Mouse (Mus musculus): ENCODE measurements around the gene Gm8332. TPM values are rescaled to one million over a fixed set of nuclear protein-coding genes. Genes with fewer than 3 reads are reported as not detected.
"Not testable (repeated sequence)": the region's sequence is repeated elsewhere in the genome, so short reads cannot be mapped to it uniquely, and the experiment has no call there.

Gene Gm8332
- not detected for total RNA-seq (2022)

DNA sequence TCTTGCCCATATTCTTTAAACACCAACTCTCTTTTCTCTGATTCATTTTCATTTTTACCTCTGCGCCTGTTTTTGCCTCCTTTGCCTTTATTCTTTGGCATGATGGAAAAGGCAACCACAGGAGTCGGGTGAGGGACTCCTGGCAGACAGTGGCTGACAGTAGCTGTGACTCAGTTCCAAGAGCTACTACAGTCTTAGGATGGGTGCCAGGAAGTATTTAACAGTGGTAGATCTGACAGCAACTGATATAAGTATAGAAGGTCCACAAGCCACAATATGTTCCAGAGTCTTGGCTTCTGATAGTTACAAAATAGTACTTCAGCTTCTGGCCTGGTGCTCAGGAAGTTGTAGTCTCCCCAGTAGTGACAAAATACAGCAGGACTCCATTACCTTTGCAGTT is at the start of gene Gm8332:
TSS of gene Gm8332 (minus strand) at position 101 of the 400 bp plus-strand sequence.
- not testable (repeated sequence) for DNase-seq (ENCODE audit: low spot score in 2 of 2)

DNA sequence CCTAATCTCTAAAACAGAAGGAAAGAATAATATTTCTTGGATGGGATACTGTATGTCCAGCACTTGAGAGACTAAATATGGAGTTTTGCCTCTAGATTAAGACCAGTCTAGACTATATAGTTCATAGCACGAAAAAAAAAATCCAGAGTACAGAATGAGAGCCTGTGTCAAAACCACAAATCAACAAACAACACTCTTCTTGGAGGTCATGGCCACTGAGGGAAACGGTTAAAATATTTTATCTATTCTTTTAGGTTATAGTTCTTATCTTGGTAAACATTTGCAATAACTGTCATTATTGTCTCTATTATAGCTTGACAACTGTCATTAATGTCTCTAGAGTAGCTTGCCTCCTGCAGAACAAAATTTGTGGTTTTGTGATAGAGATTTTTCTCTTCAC is 47.3 kb upstream of the Gm8332 start:
- not testable (repeated sequence) for DNase-seq (ENCODE audit: low spot score in 2 of 2)

DNA sequence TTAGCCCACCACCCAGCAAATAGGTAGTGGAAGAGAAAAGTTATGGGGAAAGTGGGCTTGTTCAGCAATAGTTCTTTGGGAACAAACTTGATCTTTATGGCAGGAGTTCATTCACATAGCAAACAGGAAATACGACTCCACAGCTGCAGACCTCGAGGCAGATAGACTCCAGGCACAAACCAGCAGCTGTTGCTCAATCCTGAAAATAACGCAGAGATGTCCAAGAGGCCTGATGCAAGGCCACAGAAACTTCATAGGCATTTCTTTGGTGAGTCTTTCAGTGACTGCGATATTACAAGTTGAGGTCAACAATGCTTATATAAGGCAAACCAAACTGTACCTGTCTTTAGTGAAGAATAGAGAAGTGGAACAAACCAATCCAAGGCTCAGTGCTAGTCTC is 43.2 kb upstream of the Gm8332 start:
- not testable (repeated sequence) for DNase-seq (ENCODE audit: low spot score in 2 of 2)

DNA sequence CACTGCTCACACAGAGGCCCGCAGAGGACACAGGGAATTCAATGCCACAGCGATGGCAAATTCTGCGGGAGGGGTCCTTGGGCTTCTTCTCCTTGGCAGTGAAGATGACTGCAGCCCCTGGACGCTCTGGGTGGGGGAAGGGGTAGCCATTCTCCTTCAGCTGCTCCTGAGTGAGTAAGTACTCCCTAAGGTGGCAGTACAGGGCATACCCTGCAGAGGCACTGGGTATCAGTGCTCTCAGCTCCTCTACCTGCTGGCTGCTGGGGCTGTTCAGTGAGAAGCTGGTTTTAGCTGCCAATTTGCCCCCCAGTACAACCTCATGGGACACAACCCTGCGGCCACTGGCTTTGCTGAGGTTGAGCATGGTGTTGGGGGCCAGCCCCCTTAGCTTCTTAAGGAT is 35.3 kb upstream of the Gm8332 start:
- not testable (repeated sequence) for DNase-seq (ENCODE audit: low spot score in 2 of 2)

DNA sequence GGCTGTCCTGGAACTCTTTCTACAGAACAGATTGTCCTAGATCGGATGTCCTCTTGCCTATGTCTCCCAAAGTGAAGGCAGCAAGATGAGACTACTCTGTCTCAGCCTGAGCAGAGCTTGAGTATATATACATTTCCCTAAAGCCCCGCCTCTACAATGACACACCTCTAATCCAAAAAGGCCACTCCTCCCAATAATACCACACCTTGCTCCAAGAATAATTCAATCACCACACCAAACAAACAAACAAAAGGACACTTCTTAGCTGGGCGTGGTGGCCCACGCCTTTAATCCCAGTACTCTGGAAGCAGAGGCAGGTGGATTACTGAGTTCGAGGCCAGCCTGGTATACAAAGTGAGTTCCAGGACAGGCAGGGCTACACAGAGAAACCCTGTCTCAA is 24.5 kb upstream of the Gm8332 start, which contains the start of gene Gm5662:
TSS of gene Gm5662 (minus strand) at position 101 of the 400 bp plus-strand sequence.
- DNase-seq (ENCODE audit: low spot score in 2 of 2): not testable (repeated sequence)

DNA sequence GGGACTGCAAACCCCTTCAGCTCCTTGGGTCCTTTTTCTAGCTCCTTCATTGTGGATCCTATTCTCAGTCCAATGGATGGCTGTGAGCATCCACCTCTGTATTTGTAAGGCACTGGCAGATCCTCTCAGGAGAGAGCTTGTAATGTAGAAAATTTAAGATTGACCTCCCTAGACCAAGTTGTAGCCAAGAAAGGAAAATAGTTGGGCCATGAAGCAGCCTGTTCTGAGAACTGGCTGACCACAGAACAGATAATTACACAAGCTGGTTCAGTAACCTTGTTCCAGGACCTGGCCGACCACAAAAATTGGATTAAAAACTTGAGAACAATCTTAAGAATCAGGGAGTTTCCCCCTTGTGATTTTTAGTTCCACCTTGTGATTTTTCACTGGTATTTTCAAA is 7.3 kb upstream of the Gm8332 start:
- no peak for DNase-seq (ENCODE audit: low spot score in 2 of 2)

DNA sequence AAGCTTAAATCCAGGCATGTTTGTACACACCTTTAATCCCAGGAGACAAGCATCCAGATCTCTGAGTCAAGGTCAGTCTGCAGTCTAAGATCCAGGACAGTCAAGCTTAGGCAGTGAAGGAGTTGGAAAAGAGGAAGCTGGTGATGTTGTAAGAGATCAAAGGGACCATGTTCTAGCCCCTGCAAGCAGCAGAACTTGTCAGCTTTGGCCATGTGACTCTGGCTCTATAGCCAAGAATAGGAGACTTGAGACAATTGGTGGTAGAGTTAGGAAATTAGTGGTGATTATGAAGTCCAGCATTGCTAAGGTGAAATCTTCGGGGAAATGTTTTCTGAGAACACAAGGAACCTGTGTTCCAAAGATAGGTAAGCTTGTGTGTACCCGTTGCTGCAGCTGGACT is 6.0 kb upstream of the Gm8332 start:
- DNase-seq (ENCODE audit: low spot score in 2 of 2): not testable (repeated sequence)

DNA sequence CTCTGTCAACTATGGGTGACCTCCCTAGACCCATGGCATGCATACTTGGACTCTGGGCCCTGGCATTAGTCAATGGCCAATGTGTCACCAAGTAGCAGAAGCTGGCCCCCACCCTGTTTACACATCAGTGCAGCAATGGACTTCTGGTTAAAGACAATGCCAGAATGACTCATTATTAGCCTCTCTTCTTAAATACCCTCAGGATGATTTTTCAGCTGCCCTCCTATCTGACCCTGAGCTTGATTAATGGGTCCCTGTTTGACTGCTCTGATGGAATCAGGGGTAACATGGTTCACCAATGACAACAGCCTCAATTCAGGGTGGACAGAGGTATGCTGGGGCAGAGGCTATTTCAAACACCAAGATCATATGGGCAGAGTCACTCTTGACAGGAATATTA is 4.1 kb downstream of the Gm8332 start:
- not testable (repeated sequence) for DNase-seq (ENCODE audit: low spot score in 2 of 2)

DNA sequence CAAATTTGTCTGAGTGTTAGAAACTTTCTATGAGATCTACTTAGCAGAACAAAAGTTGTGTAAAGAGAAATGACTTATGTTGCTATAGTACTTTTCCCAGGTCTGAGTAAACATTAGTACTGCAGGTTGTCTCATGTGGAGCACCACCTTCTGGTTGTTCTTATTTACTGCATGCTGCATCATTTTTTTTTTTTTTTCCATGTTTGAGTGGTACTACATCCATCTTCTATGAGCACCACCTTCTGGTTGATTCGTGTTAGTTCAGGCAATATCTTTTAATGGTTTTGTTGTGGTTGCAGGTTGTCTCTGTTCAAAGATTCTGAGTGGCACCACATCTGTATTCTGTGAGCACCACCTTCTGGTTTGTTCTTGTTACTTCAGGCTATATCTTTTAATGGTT is 7.0 kb downstream of the Gm8332 start:
- not testable (repeated sequence) for DNase-seq (ENCODE audit: low spot score in 2 of 2)

DNA sequence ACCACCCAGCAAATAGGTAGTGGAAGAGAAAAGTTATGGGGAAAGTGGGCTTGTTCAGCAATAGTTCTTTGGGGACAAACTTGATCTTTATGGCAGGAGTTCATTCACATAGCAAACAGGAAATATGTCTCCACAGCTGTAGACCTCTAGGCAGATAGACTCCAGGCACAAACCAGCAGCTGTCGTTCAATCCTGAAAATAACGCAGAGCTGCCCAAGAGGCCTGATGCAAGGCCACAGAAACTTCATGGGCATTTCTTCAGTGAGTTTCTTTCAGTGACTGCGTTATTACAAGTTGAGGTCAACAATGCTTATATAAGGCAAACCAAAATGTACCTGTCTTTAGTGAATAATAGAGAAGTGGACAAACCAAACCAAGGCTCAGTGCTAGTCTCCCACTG is 30.5 kb downstream of the Gm8332 start:
- DNase-seq (ENCODE audit: low spot score in 2 of 2): no peak

DNA sequence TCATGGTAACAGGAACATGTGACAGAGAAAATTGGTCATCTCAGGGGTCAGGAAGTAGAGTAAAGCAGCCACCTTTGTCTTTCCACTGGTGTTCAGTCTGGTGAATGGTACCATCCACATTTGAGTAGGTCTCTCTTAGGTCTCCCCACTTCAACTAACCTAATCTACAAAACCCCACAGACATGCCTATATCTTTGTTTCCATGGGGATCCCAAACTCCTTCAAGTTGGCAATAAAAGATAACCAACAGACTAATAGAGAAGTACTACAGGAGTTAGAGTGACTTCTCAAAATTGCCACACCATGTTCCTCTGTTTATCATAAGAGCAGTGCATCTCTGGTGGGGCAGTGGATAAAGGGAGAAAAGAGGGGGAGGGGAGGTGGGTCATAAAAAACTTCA is 31.8 kb downstream of the Gm8332 start:
- not testable (repeated sequence) for DNase-seq (ENCODE audit: low spot score in 2 of 2)

DNA sequence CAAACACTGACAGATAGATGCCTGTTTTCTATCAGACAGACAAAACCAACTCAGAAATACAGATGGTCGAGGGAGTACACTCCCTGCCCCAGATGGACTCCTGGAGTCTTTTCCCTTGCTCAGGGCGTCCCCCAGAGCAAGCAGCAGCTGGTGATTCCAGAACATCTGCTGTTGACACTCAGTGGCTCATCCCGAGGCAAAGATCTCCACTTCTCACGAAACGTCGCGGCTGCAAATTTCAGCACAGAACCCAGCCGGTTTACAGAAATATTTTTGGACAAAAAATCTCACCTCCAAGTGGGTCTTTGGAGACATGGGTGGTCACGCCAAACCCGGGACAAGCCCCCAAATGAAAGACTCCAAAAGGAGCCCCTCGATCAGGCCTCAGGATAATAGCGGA is 35.3 kb downstream of the Gm8332 start:
- DNase-seq (ENCODE audit: low spot score in 2 of 2): no peak

DNA sequence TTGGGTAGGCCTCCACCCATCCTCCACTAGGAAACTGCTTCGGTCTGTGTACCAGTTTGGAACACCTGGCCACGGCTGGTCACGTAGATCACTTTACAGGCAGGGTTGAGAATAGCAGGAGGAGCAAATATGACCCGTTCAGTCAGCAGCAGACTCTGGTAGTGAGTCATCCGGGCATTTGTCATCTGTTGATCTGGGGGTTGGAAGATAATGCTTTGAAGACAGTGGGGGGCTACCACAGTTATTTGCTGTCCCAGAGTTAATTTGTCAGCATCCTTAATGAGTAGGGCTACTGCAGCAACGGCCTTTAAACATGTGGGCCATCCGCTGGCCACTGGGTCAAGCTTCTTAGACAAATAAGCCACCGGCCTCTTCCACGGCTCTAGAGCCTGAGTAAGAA is 38.4 kb downstream of the Gm8332 start:
- not testable (repeated sequence) for DNase-seq (ENCODE audit: low spot score in 2 of 2)

DNA sequence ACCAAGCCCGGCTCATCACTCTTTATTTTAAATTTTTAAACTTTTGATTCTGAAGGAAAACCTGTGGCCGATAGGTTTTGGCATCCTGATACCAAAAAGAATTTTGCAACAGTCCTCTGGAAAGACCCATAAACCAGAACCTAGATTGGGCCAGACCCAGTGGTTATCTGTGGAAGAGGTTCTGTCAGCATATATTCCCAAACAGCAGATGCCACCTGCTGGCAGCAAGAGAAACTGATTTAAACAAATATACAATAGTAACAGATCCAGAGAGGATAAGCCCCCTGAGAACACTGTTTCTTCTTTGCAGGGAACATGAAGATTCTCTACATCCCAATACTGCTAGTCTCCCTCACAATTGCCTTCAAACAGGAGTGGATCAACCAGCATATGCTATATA is 47.0 kb downstream of the Gm8332 start:
- no peak for DNase-seq (ENCODE audit: low spot score in 2 of 2)

Other genes starting within 250 kb of the Gm8332 start
- not detected for gene Gm2075, start 238.3 kb downstream of the Gm8332 start, total RNA-seq (2022)
- gene Gm6803, start 231.3 kb downstream of the Gm8332 start, total RNA-seq (2022): not detected
- gene Gm2056, start 223.1 kb downstream of the Gm8332 start, total RNA-seq (2022): not detected
- gene Gm16368, start 166.4 kb downstream of the Gm8332 start, total RNA-seq (2022): not detected
- not detected for gene Gm10436, start 68.0 kb downstream of the Gm8332 start, total RNA-seq (2022)
- gene Gm5662, start 24.4 kb upstream of the Gm8332 start, total RNA-seq (2022): not detected
- gene Gm5039, start 73.9 kb upstream of the Gm8332 start, total RNA-seq (2022): not detected
- 10 to 100 TPM; 35.2 to 40.0 (median 35.5) TPM for gene Adck1, start 110.5 kb upstream of the Gm8332 start, total RNA-seq (2022)